Mouse (Mus musculus): ENCODE measurements around the gene D630023F18Rik. TPM values are rescaled to one million over a fixed set of nuclear protein-coding genes. Genes with fewer than 3 reads are reported as not detected.
A peak's percentile ranks its signal among the peaks of the same experiment; 100 is the strongest.

The D630023F18Rik gene
- polyA plus RNA-seq, 1 experiment from 2014 or later, result 0.17 TPM

- ATAC-seq (ENCODE audit: insufficient read depth, low FRiP score), result no peak
- WGBS, result 89% methylated on average over 5 of the region's 5 CpGs
- Histone ChIP-seq H3K36me3 (ENCODE audit: control insufficient read depth, insufficient read depth, low read length) (no peaks in the 10 kb centered on the region), H3K4me2 (ENCODE audit: low read depth, low read length) (no peak overlapping the region), H3K9ac (ENCODE audit: low read length) (no peak overlapping the region), H3K27ac (ENCODE audit: low read length) (no peak overlapping the region), H3K4me1 (ENCODE audit: control insufficient read depth, insufficient read depth, low read length) (no peaks in the 10 kb centered on the region), H3K27me3 (ENCODE audit: control insufficient read depth, insufficient read depth, low read length) (no peaks in the 10 kb centered on the region), H3K9me3 (replicated peaks; ENCODE audit: control insufficient read depth, low read length) (0 out of 2 replicates have a peak, but pooled peaks cover under 1% of the 10 kb centered on the region), H3K4me3 (replicated peaks; ENCODE audit: low read length) (no peak overlapping the region)
Measured at GRCm38 (mm10) chr1:65147326-65147725, 24.3 kb upstream of the D630023F18Rik start.

- Histone ChIP-seq H3K27me3 (ENCODE audit: control insufficient read depth, insufficient read depth, low read length) (no peaks in the 10 kb centered on the region), H3K9ac (ENCODE audit: low read length) (no peak overlapping the region), H3K4me3 (replicated peaks; ENCODE audit: low read length) (no peak overlapping the region), H3K4me1 (ENCODE audit: control insufficient read depth, insufficient read depth, low read length) (no peaks in the 10 kb centered on the region), H3K36me3 (ENCODE audit: control insufficient read depth, insufficient read depth, low read length) (no peaks in the 10 kb centered on the region), H3K27ac (ENCODE audit: low read length) (no peak overlapping the region), H3K4me2 (ENCODE audit: low read depth, low read length) (no peak overlapping the region), H3K9me3 (replicated peaks; ENCODE audit: control insufficient read depth, low read length) (0 out of 2 replicates have a peak, but pooled peaks cover 4% of the 10 kb centered on the region)
- no peak for ATAC-seq (ENCODE audit: insufficient read depth, low FRiP score)
- WGBS, result 28% methylated on average over 2 of the region's 2 CpGs
Measured at GRCm38 (mm10) chr1:65146601-65147000, 23.6 kb upstream of the D630023F18Rik start.

DNA sequence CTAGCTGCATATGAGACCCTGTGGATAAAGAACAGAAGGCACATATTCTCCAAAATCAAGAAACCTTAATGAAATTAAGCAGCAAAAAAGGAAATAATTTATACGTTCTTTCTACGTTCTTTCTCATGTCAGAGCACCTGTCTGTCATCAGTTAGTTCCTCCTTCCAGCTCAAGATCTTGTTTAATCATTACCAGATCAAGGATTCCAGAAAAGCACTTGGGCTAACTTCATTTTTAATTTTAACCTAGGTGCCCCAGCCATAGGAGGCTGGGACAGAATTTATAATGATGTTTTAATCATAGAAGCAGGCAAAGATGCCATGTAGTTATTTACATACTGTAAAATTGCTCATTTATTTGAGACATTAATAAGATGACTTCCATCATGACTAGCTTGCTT lies 21.8 kb upstream of the D630023F18Rik start:
- Histone ChIP-seq H3K27ac (ENCODE audit: low read length) (no peak overlapping the region), H3K4me1 (ENCODE audit: control insufficient read depth, insufficient read depth, low read length) (no peaks in the 10 kb centered on the region), H3K27me3 (ENCODE audit: control insufficient read depth, insufficient read depth, low read length) (no peaks in the 10 kb centered on the region), H3K4me3 (replicated peaks; ENCODE audit: low read length) (no peak overlapping the region), H3K36me3 (ENCODE audit: control insufficient read depth, insufficient read depth, low read length) (no peaks in the 10 kb centered on the region), H3K9me3 (replicated peaks; ENCODE audit: control insufficient read depth, low read length) (0 out of 2 replicates have a peak, but pooled peaks cover 4% of the 10 kb centered on the region), H3K9ac (ENCODE audit: low read length) (no peak overlapping the region), H3K4me2 (ENCODE audit: low read depth, low read length) (no peak overlapping the region)
- no peak for ATAC-seq (ENCODE audit: insufficient read depth, low FRiP score)
- WGBS, result 75% methylated on average over 2 of the region's 2 CpGs

DNA sequence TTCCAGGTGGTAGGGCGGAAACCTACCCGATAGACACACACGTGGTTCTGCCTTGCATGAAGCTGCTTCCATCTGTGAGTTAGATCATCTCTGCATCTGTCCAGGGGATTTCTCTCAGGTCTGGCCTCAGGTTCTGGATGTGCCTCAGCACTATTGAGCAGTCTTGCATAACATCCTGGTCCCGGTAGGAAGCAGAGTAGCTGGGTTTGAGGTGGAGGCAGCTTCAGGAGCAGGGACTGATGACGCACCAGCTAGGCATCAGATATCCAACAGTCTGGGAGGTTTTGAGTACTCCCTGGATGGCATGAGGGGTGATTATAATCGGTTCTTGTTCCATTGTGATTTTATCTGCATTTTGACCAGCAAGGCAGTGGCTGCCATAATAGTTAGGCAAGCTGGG lies 14.5 kb upstream of the D630023F18Rik start:
- Histone ChIP-seq H3K4me3 (replicated peaks; ENCODE audit: low read length) (no peak overlapping the region), H3K4me2 (ENCODE audit: low read depth, low read length) (no peak overlapping the region), H3K9me3 (replicated peaks; ENCODE audit: control insufficient read depth, low read length) (0 out of 2 replicates have a peak, but pooled peaks cover 4% of the 10 kb centered on the region), H3K27ac (ENCODE audit: low read length) (no peak overlapping the region), H3K27me3 (ENCODE audit: control insufficient read depth, insufficient read depth, low read length) (no peaks in the 10 kb centered on the region), H3K4me1 (ENCODE audit: control insufficient read depth, insufficient read depth, low read length) (no peaks in the 10 kb centered on the region), H3K36me3 (ENCODE audit: control insufficient read depth, insufficient read depth, low read length) (no peaks in the 10 kb centered on the region), H3K9ac (ENCODE audit: low read length) (no peak overlapping the region)
- ATAC-seq (ENCODE audit: insufficient read depth, low FRiP score), result no peak
- 83% methylated on average over 6 of the region's 6 CpGs for WGBS

- no peaks in the 10 kb centered on the region for H3K9me3 ChIP-seq (replicated peaks; ENCODE audit: control insufficient read depth, low read length)
- no peak for ATAC-seq (ENCODE audit: insufficient read depth, low FRiP score)
- no peaks in the 10 kb centered on the region for H3K27me3 ChIP-seq (ENCODE audit: control insufficient read depth, insufficient read depth, low read length)
- H3K36me3 ChIP-seq (ENCODE audit: control insufficient read depth, insufficient read depth, low read length), result no peaks in the 10 kb centered on the region
- WGBS, result 83% methylated on average over 1 of the region's 1 CpGs
- no peaks in the 10 kb centered on the region for H3K4me1 ChIP-seq (ENCODE audit: control insufficient read depth, insufficient read depth, low read length)
- H3K4me2 ChIP-seq (ENCODE audit: low read depth, low read length), result no peak overlapping the region
- H3K9ac ChIP-seq (ENCODE audit: low read length), result no peak overlapping the region
- no peak overlapping the region for H3K4me3 ChIP-seq (replicated peaks; ENCODE audit: low read length)
- no peak overlapping the region for H3K27ac ChIP-seq (ENCODE audit: low read length)
Measured at GRCm38 (mm10) chr1:65132833-65133232, 9.8 kb upstream of the D630023F18Rik start.

DNA sequence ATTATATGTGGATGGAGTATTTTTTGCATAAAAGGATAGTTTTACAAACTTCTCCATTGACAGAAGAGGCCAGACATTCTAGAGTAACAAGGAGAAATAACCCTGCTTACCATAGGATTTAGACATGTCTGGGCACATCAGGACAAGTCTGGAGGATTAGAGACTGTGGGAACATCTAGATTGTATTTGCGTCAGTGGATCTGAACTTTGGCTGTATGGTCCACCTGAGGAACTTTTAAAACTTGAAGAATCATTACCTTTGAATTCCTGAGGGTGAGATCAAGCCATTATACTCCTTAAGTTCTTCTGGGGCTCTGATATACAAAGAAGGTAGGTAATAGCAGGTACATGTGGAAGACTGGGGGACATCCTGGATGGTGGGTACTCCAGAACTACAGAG lies 8.7 kb upstream of the D630023F18Rik start:
- Histone ChIP-seq H3K4me3 (replicated peaks; ENCODE audit: low read length) (no peak overlapping the region), H3K4me1 (ENCODE audit: control insufficient read depth, insufficient read depth, low read length) (no peaks in the 10 kb centered on the region), H3K27ac (ENCODE audit: low read length) (no peak overlapping the region), H3K9me3 (replicated peaks; ENCODE audit: control insufficient read depth, low read length) (no peaks in the 10 kb centered on the region), H3K4me2 (ENCODE audit: low read depth, low read length) (no peak overlapping the region), H3K9ac (ENCODE audit: low read length) (no peak overlapping the region), H3K36me3 (ENCODE audit: control insufficient read depth, insufficient read depth, low read length) (no peaks in the 10 kb centered on the region), H3K27me3 (ENCODE audit: control insufficient read depth, insufficient read depth, low read length) (no peaks in the 10 kb centered on the region)
- no peak for ATAC-seq (ENCODE audit: insufficient read depth, low FRiP score)
- 87% methylated on average over 1 of the region's 1 CpGs for WGBS

DNA sequence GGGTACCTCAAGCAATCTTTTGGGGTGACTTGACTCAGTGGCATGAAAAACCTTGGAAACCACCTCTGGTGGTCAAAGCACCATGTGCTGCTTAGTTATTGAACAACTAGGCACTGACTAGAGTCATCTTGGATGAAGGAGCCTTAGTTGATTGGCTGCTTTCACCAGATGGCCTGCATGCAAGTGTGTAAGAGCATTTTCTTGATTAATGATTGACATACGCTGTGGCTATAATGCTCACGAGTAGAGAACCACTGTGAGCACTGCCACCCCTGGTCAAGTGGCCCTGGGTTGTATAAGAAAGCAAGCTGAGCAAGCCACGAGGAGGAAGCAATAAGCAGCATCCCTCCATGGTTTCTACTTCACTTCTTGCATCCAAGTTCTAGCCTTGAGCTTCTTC lies 7.2 kb upstream of the D630023F18Rik start:
- Histone ChIP-seq H3K4me3 (replicated peaks; ENCODE audit: low read length) (no peak overlapping the region), H3K27ac (ENCODE audit: low read length) (no peak overlapping the region), H3K4me1 (ENCODE audit: control insufficient read depth, insufficient read depth, low read length) (no peaks in the 10 kb centered on the region), H3K4me2 (ENCODE audit: low read depth, low read length) (no peak overlapping the region), H3K9ac (ENCODE audit: low read length) (no peak overlapping the region), H3K36me3 (ENCODE audit: control insufficient read depth, insufficient read depth, low read length) (no peaks in the 10 kb centered on the region), H3K9me3 (replicated peaks; ENCODE audit: control insufficient read depth, low read length) (no peaks in the 10 kb centered on the region), H3K27me3 (ENCODE audit: control insufficient read depth, insufficient read depth, low read length) (no peaks in the 10 kb centered on the region)
- whole genome bisulfite sequencing, result 72% methylated on average over 3 of the region's 3 CpGs
- no peak for ATAC-seq (ENCODE audit: insufficient read depth, low FRiP score)

- no peak for ATAC-seq (ENCODE audit: insufficient read depth, low FRiP score)
- 56% methylated on average over 3 of the region's 3 CpGs for WGBS
Measured at GRCm38 (mm10) chr1:65129634-65130180, 6.7 kb upstream of the D630023F18Rik start.

GRCm38 (mm10) chr1:65119438-65119837 lies 3.6 kb downstream of the D630023F18Rik start, which contains the start of gene Gm28845:
Gene Gm28845 (minus strand): TSS chr1:65119558.
- Histone ChIP-seq H3K27ac (ENCODE audit: low read length) (peak within 1 kb of the TSS; percentile 82), H3K4me1 (ENCODE audit: control insufficient read depth, insufficient read depth, low read length) (no peaks in the 10 kb centered on the region), H3K9ac (ENCODE audit: low read length) (no peak within 1 kb of the TSS), H3K4me3 (replicated peaks; ENCODE audit: low read length) (no peak within 1 kb of the TSS), H3K4me2 (ENCODE audit: low read depth, low read length) (no peak within 1 kb of the TSS), H3K27me3 (ENCODE audit: control insufficient read depth, insufficient read depth, low read length) (no peaks in the 10 kb centered on the region), H3K9me3 (replicated peaks; ENCODE audit: control insufficient read depth, low read length) (no peaks in the 10 kb centered on the region), H3K36me3 (ENCODE audit: control insufficient read depth, insufficient read depth, low read length) (no peaks in the 10 kb centered on the region)
- ATAC-seq (ENCODE audit: insufficient read depth, low FRiP score), result no peak
- WGBS, result 93% methylated on average over 1 of the region's 1 CpGs

More at GRCm38 (mm10) chr1:65129634-65130180, 6.7 kb upstream of the D630023F18Rik start:
- H3K27ac ChIP-seq (ENCODE audit: low read length), result no peak overlapping the region
- H3K4me1 ChIP-seq (ENCODE audit: control insufficient read depth, insufficient read depth, low read length), result no peaks in the 10 kb centered on the region
- H3K4me2 ChIP-seq (ENCODE audit: low read depth, low read length), result no peak overlapping the region
- H3K9ac ChIP-seq (ENCODE audit: low read length), result no peak overlapping the region
- no peaks in the 10 kb centered on the region for H3K27me3 ChIP-seq (ENCODE audit: control insufficient read depth, insufficient read depth, low read length)
- no peak overlapping the region for H3K4me3 ChIP-seq (replicated peaks; ENCODE audit: low read length)
- H3K36me3 ChIP-seq (ENCODE audit: control insufficient read depth, insufficient read depth, low read length), result no peaks in the 10 kb centered on the region
- no peaks in the 10 kb centered on the region for H3K9me3 ChIP-seq (replicated peaks; ENCODE audit: control insufficient read depth, low read length)

Data from stomach, embryonic 16.5 days (tissue).